Mouse (Mus musculus) ZHBTc4 (cell line): Measurements from ENCODE around the gene Vil1.
"Not testable (repeated sequence)": the region's sequence is repeated elsewhere in the genome, so short reads cannot be mapped to it uniquely, and the experiment has no call there.

Experiments used
- DNase-seq: peaks from one replicate; pipeline ENCODE4 v3.0.0-alpha.2; 2011; ENCODE audit warnings: low read depth, low spot score

The Vil1 gene

DNA sequence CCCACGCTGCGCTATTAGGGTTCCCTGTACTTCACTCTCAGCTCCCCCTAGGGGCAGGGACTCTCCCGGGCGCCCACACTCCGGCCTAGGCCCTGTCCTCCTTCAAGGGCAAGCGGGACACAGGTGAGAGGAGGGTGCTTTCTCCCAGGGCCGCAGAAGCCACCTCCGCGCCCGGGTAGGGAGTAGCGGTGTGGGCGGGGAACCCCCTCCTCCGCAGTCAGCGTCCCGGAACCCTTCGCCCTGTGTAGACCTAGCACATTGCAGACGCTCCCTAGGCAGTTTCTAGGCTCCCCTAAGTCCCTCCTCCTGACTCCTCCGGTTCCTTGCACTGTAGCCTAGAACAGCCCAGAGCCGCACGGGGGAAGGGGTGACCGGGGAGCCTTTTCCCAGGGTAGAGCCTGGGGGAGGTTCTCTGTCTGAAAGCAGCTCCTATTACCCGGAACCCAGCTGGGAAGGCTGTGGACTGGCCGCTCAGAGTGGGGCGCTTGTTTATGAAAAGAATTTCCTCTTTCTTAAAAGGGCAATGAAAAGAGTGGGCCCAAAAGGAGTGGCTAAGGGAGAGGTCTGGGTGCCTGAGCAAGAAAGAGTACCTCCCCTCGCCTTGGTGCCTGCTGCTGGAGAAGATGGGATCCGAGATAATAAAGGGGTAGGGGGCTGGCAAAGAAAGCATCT lies 22.3 kb upstream of the Vil1 start:
- peak; percentile 97 for DNase-seq

DNA sequence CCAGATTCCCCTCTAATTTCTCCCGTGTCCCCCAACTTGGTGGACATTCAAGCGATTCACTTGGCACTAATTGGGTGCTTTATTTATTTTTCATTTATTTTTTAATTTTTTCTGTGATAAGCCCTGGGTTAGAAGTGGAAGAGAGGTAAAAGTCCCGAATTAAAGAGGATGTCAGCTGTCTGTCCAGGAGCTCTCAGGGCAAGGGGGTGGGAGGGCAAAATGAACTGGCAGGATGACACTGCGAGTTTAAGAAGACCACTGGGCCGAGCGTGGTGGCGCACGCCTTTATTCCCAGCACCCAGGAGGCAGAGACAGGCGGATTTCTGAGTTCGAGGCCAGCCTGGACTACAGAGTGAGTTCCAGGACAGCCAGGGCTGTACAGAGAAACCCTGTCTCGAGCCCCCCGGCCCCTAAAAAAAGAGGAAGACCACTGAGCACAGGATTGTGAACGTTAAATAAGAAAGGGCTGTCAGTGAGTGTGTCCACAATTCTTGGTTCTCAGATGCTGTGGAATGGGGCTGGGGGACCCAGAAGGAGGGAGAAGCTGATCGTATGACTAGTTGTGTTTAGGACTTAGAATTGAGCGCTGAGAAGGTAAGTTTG lies 21.7 kb upstream of the Vil1 start:
- no peak for DNase-seq

DNA sequence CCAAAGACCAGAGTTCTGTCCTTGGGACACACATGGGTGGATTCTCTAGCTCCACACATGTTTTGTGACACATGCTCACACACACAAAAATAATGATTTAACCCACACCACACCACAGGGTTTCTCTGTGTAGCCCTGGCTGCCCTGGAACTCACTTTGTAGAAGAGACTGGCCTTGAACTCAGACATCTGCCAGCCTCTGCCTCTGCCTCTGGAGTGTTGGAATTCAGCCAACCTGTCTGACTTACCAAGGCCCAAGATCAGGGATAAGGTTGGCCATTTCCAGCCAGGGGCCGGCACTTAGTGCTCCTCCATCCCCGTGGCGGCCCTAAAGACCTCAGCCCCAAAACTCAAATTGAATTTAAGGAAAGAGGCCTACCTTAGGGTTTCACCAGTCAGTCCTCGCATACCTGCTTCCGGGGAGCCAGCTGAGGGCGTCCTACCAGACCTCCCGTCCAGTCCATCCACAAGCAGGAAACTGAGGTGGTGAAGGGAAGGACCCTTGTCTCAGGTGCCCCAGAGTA lies 20.7 kb upstream of the Vil1 start:
- no peak for DNase-seq

DNA sequence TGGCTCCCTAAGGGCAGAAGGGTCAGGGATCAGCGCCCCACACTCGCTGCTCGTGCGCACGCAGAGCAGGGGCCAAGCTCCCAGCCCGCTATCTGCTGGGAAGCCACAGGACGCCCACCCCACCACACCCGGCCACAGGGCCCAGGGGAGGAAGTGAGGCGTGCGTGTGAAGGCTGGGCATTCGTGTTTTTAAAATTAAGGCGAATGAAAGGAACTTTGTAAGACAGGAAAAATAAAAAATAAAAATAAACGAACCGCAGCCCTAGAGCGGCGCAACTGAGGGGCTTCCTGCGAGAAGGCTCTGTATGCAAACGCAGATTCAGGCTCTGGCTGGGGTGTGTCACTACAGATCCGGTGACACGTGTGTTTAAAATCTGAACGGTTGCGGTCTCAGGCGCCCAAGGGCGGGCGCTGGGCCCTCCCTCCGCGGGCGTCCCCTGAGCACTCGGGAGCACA lies 19.3 kb upstream of the Vil1 start:
- DNase-seq, result peak; percentile 69

DNA sequence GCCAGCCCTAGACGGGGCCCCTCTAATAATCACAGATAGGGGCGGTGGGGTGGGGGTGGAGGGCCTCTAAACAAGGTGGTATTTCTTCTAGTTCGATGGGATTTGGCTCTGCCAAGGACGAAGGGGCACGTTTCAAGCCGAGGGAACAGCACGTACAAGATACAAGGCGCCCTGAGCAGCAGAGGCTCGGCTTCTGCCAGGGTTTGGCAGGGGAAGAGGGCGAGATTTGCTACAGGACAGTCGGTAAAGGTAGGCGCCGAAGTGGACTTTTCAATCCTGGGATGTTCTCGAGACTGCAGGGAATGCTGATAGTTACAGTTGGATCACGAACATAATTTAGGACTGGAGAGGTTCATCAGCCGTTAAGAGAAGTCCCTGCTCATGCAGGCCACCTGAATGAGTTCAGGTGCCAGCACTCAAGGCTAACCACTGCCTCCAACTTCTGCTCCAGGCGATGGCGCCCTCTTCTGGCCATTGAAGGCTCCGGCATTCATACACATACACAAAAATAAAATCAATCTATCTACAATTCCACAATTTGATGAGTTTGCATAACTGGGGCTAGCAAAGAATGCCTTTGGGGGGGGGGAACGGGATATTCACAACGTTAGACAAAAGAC lies 18.8 kb upstream of the Vil1 start:
- peak; percentile 92 for DNase-seq

DNA sequence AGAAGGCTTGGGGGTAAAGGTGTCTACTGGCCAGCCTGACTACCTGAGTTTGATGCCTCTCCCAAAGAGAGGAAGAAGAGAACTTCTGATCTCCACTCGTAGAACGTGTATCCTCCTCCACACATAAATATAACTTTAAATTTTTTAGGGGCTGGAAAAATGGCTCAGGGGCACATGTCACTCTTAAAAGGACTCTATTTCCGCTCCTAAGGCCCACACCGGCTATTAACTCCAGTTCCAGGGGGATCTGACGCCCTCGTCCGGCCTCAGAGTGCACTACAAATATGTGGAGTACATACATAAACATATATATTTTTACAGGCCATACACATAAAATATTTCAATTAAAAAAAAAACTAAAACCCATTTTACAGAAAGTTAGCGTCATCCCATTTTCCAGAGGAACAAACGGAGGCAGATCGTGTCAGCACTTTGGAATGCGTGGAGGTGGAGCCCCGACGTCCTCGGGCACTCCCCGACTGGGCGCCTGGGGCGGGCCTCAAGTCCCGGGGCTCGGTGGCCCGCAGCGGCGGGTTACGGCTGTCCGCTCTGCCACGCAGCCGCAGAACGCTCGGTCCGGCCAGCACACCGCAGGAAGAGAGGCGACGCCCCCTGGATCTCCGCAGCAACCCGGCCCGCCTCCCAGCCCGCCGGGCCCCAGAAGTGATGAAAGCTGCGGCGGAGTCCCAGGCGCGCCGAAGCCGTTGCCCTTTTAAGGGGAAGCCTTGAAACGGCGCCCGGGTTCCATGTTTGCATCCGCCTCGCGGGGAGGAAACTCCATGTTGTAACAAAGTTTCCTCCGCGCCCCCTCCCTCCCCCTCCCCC lies 18.0 kb upstream of the Vil1 start, which contains the start of gene Ctdsp1:
Gene Ctdsp1 (plus strand): TSS at position 586 of the 825 bp plus-strand sequence.
- DNase-seq, result peak; percentile 94

DNA sequence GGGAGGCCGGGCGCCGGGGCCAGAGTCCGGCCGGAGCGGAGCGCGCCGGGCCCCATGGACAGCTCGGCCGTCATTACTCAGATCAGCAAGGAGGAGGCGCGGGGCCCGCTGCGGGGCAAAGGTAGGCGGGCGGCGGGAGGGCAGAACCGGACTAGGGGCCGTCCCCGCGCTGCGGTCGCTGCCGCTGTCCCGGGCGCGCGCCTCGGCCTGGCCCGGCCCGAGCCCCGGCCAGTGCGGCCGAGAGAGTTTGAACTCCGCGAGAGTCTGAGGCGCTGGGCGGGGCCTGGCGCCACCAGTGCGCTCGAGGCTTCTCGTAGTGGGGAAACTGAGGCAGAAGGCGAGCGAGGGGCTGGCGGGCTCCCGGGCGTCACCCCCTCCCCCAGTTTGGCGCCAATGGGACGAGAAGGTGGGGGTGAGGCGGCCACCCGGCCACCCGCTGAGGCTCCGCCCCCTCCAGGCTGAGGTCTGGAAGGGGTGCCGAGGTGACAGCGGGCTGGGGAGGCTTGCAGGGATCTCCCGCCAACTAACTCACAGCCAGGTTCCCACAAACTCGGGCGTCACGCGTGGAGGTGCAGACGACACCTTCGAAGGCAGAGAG lies 17.2 kb upstream of the Vil1 start:
- peak; percentile 52 for DNase-seq

DNA sequence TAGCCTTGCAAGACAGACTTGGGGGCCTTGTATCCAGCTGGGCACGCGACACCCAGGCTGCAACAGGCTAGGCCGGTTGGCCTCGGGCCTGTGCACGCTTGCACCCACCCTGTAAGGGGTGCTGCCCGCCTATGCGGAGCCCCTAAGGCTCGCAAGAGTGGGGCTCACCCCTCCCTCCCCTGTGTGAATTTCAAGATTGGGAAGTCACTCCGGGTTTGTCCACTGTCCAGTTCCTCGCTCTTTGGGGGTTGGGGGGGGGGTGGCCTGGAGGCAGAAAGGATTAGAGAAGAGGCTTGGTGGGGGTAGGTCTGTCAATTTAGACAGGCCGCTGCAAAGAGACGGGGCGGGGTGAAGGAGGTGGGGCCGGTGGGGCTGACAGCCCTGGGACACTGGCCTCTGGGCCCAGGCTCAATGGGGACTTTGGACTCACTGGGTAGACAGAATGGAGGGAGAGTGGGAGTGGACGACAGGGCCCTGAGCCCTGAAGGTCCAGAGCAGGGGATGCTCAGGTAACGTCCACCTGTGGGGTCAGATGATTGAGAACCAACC lies 16.7 kb upstream of the Vil1 start:
- no peak for DNase-seq

DNA sequence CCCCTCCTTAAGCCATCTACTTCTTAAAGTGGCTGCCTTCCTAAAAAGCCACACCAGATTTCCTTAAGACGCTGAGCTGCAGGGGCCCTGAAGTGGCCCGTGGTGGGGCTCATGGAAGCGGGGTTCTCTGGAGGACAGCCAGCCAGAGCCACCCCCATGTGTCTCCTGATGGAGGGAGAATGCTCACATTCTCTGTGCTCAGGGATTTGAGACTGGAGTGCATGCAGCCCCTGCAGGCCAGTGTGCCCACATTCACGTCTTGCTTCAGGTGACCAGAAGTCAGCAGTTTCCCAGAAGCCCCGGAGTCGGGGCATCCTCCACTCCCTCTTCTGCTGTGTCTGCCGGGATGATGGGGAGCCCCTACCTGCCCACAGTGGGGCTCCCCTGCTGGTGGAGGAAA lies 16.2 kb upstream of the Vil1 start:
- DNase-seq, result no peak

DNA sequence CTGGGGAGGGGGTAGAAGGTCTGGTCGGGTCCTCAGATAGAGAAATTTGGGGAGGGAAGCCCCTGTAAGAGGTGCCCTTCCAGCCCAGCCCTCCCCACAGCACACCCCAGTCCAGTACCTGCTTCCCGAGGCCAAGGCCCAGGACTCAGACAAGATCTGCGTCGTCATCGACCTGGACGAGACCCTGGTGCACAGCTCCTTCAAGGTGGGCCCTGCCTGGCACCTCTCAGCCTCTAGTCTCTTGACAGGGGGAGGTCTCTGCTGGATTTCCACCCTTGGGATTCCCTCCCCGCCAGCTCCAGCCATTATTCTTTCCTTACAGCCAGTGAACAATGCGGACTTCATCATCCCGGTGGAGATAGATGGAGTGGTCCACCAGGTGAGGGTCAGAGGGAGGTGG lies 15.5 kb upstream of the Vil1 start:
- DNase-seq, result no peak

DNA sequence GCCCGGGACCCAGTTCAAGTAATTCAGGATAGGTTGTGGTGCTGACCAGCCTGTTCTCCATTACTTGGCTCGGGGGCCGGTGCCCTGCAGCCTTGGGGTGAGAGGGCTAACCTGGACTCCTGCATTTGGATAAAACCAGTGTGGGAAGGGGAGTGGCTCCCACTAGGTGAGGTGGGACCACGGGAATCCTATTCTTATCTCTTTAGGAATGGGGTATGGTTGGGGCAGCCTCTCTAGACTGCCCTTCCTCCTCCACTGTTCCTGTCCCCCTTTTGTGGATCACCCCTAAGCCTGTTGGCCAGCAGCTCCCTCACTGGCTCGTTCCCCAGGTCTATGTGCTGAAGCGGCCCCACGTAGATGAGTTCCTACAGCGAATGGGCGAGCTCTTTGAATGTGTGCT lies 14.9 kb upstream of the Vil1 start:
- no peak for DNase-seq

DNA sequence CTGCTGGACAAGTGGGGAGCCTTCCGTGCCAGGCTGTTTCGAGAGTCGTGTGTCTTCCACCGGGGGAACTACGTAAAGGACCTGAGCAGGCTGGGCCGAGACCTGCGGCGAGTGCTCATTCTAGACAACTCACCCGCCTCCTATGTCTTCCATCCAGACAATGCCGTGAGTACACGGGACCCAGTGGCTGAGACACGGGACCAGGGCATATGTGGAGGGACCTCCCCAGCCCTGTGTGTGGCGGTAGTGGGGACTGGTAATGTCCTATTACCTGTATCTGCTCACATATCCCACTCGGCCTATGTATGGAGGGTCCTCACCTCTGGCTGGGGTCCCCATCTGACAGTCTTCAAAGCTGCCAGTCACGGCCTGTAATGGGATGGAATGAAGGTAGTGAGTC lies 14.3 kb upstream of the Vil1 start:
- DNase-seq, result peak; percentile 39

DNA sequence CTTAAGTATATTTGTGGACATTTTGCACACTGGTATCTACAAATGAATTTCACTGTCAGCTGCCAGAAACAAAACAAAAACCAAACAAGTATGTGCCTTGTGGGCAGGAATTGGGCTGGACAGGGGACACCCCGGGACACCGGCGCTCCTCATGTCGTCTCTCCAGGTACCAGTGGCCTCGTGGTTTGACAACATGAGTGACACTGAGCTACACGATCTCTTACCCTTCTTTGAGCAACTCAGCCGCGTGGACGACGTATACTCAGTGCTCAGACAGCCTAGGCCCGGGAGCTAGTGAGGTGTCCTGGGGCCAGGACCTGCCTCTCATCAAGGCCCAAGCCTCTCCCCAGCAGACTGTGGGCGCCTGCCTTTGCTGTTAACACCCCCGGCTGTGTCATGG lies 13.9 kb upstream of the Vil1 start:
- no peak for DNase-seq

DNA sequence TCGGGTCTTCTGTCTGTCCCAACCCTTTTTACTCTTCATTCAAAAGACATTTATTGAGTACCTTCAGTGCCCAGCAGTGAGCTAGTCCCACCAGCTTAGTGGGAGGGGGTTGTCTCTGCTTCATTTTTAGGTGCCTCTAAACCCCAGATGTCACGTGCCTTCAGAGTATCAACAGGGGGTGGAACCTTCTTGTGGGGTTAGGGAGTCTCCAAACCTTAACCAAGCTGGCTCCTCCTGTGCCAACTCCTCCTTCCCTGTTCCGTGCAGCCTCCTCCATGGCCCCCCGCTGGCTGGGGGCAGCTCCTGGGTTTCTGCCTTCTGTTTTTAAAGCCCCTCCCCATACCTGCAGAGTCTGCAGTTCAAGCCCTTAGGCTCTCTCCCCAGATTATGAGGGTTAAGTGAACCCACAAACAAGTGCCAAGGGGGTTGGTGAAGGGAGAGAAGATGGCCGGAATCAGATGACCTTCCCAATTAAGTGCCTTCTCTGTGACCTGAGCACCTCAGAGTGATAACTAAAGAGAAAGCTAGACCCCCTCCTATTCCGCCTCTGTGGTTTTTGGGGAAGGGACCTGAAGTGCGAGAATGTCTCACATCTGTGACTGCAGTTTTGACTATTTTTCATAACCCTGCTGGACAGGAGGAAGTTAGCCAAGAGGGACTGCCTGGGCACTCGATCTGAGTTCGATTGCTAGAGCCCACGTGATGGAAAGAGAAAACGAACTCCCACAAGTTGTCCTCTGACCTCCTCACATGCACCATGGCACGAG lies 12.5 kb upstream of the Vil1 start:
- DNase-seq, result not testable (repeated sequence)

DNA sequence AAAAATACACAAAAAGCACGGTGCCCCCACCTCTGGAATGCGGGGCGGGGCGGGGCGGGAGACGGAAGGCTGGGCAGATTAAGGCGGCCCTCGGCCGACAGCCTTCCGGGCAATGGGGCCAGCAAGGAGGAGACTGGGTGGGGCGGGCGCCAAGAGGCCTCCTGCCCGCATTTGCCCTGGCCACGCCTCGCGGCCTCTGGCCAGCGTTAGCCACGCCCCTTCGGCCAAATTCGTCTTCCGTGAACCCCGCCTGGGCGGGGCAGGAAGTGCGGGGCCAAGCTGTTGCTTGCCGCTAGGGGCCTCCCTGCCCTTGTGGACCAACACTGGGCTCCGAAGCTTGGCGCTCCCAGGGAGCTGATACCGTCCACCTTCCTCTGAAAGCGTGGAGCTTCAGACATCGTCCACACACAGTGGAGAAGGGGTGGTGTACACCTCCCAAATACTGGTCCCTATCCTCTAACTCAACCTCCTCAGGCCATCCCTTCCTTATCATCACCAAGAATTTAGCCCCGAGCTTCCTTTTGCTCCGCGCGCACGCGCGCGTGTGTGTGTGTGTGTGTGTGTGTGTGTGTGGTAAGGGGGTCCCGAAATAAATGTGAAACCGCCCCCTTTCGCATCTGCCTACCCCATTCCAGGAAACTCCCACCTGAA lies 11.8 kb upstream of the Vil1 start:
- peak; percentile 98 for DNase-seq

DNA sequence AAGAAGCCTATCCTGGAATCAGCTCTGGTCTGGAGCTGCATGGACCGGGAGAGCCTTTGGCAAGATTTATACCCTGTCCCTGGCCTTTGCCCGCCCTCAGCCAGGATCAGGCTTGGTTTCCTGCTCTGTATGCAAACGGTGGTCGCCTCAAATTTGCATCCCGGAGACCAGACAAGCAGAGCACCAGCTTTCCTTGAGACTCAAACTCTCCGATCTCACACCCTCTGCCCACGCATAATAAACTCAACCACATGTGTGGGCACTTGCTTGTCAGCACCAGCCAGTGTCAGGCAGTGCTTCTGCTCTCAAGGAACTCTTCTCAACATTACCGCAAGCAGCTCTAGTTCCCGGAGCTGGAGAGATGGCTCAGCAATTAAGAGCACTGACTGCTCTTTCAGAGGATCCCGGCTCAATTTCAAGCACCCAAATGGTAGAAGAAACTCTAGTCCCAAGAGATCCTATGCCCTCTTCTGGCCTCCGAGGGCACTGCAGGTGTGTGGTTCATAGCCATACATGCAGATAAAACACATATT lies 11.2 kb upstream of the Vil1 start:
- DNase-seq, result peak; percentile 87

DNA sequence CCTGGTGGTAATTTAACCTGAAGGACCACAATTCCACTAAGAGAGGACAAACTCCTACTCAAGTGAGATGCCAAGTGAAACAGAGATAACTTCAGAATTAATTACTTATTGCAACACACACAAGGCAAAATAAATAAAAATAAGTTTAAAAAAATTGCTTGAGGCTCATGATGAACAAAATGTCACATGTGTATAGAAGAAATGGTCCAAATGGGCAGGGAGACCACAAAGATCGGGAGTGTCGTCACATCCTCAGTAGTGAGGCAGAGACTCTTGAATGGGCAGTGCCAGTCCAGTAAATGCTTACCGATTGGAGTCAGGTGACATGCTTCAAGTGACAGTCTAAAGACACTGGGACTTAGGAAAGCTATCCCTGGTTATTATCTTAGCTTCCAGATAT lies 8.6 kb upstream of the Vil1 start:
- DNase-seq, result no peak

DNA sequence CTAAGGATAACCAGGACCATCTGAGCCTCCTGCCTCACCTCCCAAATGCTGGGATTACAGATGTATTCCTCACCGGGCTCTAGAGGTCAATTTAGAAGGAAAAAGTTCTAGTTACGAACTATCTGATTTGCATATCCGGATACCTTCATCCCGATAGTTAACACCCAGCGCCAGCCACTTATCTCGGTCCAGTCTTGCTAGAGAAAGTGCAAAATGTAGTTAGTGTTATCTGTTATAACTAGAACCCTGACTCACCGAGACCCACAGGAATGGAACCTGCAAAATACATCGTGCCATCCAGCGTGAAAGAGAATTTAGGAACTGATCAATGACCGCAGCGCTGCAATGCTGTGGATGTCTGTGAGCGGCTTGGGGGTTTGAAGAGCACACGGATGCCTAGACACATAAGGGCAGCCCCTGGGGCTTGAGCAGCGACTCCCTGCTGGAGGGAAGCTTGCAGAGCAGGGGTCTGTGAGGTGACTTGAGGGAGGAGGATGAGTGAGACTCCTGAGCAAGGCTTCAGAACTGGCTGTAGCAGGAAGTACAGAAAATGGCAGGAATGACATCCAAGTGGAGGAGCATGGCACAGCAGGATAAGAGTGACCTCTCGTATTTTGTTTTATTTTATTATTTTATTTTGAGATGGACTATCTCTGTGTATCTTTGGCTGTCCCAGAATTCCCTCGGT lies 8.0 kb upstream of the Vil1 start:
- DNase-seq, result peak; percentile 53

DNA sequence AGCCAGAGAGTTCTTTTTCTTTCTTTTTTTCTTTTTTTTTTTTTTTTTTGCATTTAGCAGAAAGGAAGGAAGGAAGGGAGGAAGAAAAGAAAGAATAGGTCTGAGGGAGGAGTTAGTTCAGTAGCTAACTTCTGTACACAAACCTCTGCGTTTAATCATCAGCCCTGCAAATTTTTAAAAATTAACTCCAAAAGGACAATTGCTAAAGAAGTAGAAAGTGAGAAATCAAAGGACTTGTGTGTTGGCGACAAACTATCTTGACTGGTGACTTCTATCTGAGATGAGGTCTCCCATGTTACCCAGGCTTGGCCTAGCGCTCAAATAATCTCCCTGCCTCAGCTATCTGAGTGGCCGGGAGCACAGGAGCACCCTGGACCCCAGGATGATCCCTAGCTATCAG lies 5.0 kb upstream of the Vil1 start:
- no peak for DNase-seq
